Mouse (Mus musculus) erythroblast, embryonic 14.5 days (primary cell): ENCODE results near the gene Atp7b. TPM values are rescaled to one million over a fixed set of nuclear protein-coding genes. Genes with fewer than 3 reads are reported as not detected.
A peak's percentile ranks its signal among the peaks of the same experiment; 100 is the strongest.

Experiments
- H3K27me3 ChIP-seq: 2 replicates; pipeline ENCODE4 v1.6.1; 2012; ENCODE audit warnings: inconsistent platforms; ENCODE audit not compliant: control insufficient read depth
- H3K36me3 ChIP-seq: 2 replicates; pipeline ENCODE4 v1.6.1; 2012; ENCODE audit warnings: mild to moderate bottlenecking, inconsistent platforms; ENCODE audit not compliant: control insufficient read depth
- H3K4me1 ChIP-seq: 2 replicates; pipeline ENCODE4 v1.6.1; 2012; ENCODE audit warnings: inconsistent platforms; ENCODE audit not compliant: control insufficient read depth
- H3K4me3 ChIP-seq: replicated peaks from 2 replicates; pipeline ENCODE3; 2012; ENCODE audit warnings: moderate library complexity, mild to moderate bottlenecking, inconsistent platforms
- H3K9me3 ChIP-seq: 2 replicates; pipeline ENCODE4 v1.6.1; 2012; ENCODE audit warnings: low read length, inconsistent platforms, mixed read lengths; ENCODE audit not compliant: control insufficient read depth
- GATA1 ChIP-seq: IDR thresholded peaks from 2 replicates; pipeline ENCODE4 v1.6.1; 2012; ENCODE audit warnings: low read length, inconsistent platforms, mixed read lengths
- TAL1 ChIP-seq: IDR thresholded peaks from 3 replicates; pipeline ENCODE4 v1.6.1; 2012; ENCODE audit warnings: low read length, inconsistent platforms, mixed read lengths
- polyA plus RNA-seq: library from polyadenylated mRNA; stranded (reverse); fragments of >175 nt; gene quantifications from 2 replicates; pipeline ENCODE4 v1.2.3, GENCODE M21; 2012

The Atp7b gene
- polyA plus RNA-seq: 0.38 and 0.42 TPM in 2 replicates

- H3K9me3 ChIP-seq: no peaks in the 10 kb centered on the region
- no peaks in the 10 kb centered on the region for H3K27me3 ChIP-seq
- H3K4me3 ChIP-seq: peak within 1 kb of the TSS; percentile 86
- peaks cover 65% of the 10 kb centered on the region for H3K4me1 ChIP-seq
- H3K36me3 ChIP-seq: peaks cover 30% of the 10 kb centered on the region
- TF ChIP-seq TAL1 (no peak), GATA1 (no peak)
These were observed at the start of gene Atp7b for GRCm38 (mm10) chr8:22059821-22060445. Atp7b (minus strand) TSS chr8:22060305.

GRCm38 (mm10) chr8:22107020-22107419 is 46.9 kb upstream of the Atp7b start:
- no peaks in the 10 kb centered on the region for H3K9me3 ChIP-seq
- H3K36me3 ChIP-seq: no peaks in the 10 kb centered on the region
- TF ChIP-seq TAL1: no peak
- TF ChIP-seq GATA1: no peak
- H3K4me1 ChIP-seq: no peaks in the 10 kb centered on the region
- H3K4me3 ChIP-seq: no peak overlapping the region
- H3K27me3 ChIP-seq: no peaks in the 10 kb centered on the region

- H3K27me3 ChIP-seq: no peaks in the 10 kb centered on the region
- no peak overlapping the region for H3K4me3 ChIP-seq
- TF ChIP-seq TAL1: no peak
- no peak for TF ChIP-seq GATA1
- H3K9me3 ChIP-seq: no peaks in the 10 kb centered on the region
- H3K4me1 ChIP-seq: no peaks in the 10 kb centered on the region
- no peaks in the 10 kb centered on the region for H3K36me3 ChIP-seq
These were observed 31.5 kb upstream of the Atp7b start for GRCm38 (mm10) chr8:22091568-22091967.

- TF ChIP-seq TAL1: no peak
- TF ChIP-seq GATA1: no peak
- Histone ChIP-seq H3K36me3 (no peaks in the 10 kb centered on the region), H3K27me3 (no peaks in the 10 kb centered on the region), H3K4me1 (no peaks in the 10 kb centered on the region), H3K4me3 (no peak overlapping the region), H3K9me3 (no peaks in the 10 kb centered on the region)
These were observed 29.1 kb upstream of the Atp7b start for GRCm38 (mm10) chr8:22089226-22089625.

GRCm38 (mm10) chr8:22079313-22080007 is 19.4 kb upstream of the Atp7b start:
- no peaks in the 10 kb centered on the region for H3K36me3 ChIP-seq
- TF ChIP-seq TAL1 (no peak), GATA1 (no peak)
- H3K4me3 ChIP-seq: no peak overlapping the region
- 0 out of 2 replicates have a peak, but pooled peaks cover 1% of the 10 kb centered on the region for H3K4me1 ChIP-seq
- H3K9me3 ChIP-seq: no peaks in the 10 kb centered on the region
- H3K27me3 ChIP-seq: no peaks in the 10 kb centered on the region

GRCm38 (mm10) chr8:22061126-22061525 is 1.0 kb upstream of the Atp7b start:
- peaks cover 42% of the 10 kb centered on the region for H3K36me3 ChIP-seq
- TF ChIP-seq TAL1: no peak
- TF ChIP-seq GATA1: no peak
- no peaks in the 10 kb centered on the region for H3K27me3 ChIP-seq
- H3K9me3 ChIP-seq: peaks cover 9% of the 10 kb centered on the region
- peaks cover 53% of the 10 kb centered on the region for H3K4me1 ChIP-seq
- peak overlapping the region; percentile 86 for H3K4me3 ChIP-seq

GRCm38 (mm10) chr8:22060446-22060889 is 363 bp upstream of the Atp7b start, which contains the start of gene Alg11:
Alg11 (plus strand) TSS chr8:22060721.
- H3K36me3 ChIP-seq: peaks cover 36% of the 10 kb centered on the region
- peaks cover 60% of the 10 kb centered on the region for H3K4me1 ChIP-seq
- no peaks in the 10 kb centered on the region for H3K27me3 ChIP-seq
- TF ChIP-seq TAL1 (no peak), GATA1 (0 out of 2 replicates have a peak, but pooled peaks have one; percentile 25)
- H3K9me3 ChIP-seq: peaks cover 2% of the 10 kb centered on the region; the same call in 1 of the 2 replicates
- peak within 1 kb of the TSS; percentile 86 for H3K4me3 ChIP-seq

- TF ChIP-seq TAL1 (no peak), GATA1 (no peak)
- H3K9me3 ChIP-seq: no peaks in the 10 kb centered on the region
- peak overlapping the region; percentile 86 for H3K4me3 ChIP-seq
- H3K36me3 ChIP-seq: peaks cover 25% of the 10 kb centered on the region
- no peaks in the 10 kb centered on the region for H3K27me3 ChIP-seq
- peaks cover 72% of the 10 kb centered on the region for H3K4me1 ChIP-seq
These were observed 859 bp downstream of the Atp7b start for GRCm38 (mm10) chr8:22059153-22059738.

- H3K4me3 ChIP-seq: peak overlapping the region; percentile 86
- H3K36me3 ChIP-seq: peaks cover 25% of the 10 kb centered on the region
- no peaks in the 10 kb centered on the region for H3K27me3 ChIP-seq
- peak; percentile 35 for TF ChIP-seq GATA1
- TF ChIP-seq TAL1: no peak
- no peaks in the 10 kb centered on the region for H3K9me3 ChIP-seq
- H3K4me1 ChIP-seq: peaks cover 79% of the 10 kb centered on the region
These were observed 1.7 kb downstream of the Atp7b start for GRCm38 (mm10) chr8:22058368-22058767.
